Mouse (Mus musculus) heart, adult 2 months (tissue): ENCODE results near the gene Rnf216. TPM values are rescaled to one million over a fixed set of nuclear protein-coding genes. Genes with fewer than 3 reads are reported as not detected.

Experiments
- DNase-seq, 2 experiments: peaks; one replicate each; pipeline ENCODE4 v3.0.0; 2021
- H3K27ac ChIP-seq: fragments of 200-600 bp; 2 replicates; pipeline ENCODE4 v1.8.1; 2022
- H3K27me3 ChIP-seq: fragments of 200-500 bp; 2 replicates; pipeline ENCODE4 v1.6.1; 2012; ENCODE audit warnings: mild to moderate bottlenecking, low read length, inconsistent platforms, mixed read lengths; ENCODE audit not compliant: control insufficient read depth, insufficient read depth
- H3K36me3 ChIP-seq: fragments of 200-500 bp; 2 replicates; pipeline ENCODE4 v1.6.1; 2012; ENCODE audit warnings: low read length, inconsistent platforms; ENCODE audit not compliant: control insufficient read depth, insufficient read depth
- H3K4me1 ChIP-seq: fragments of 200-500 bp; 2 replicates; pipeline ENCODE4 v1.6.1; 2011; ENCODE audit warnings: low read length; ENCODE audit not compliant: control insufficient read depth, insufficient read depth
- H3K4me3 ChIP-seq: fragments of 200-600 bp; 2 replicates; pipeline ENCODE4 v1.8.1; 2022
- H3K79me2 ChIP-seq: fragments of 200-500 bp; replicated peaks from 2 replicates; pipeline ENCODE4 v1.6.1; 2012; ENCODE audit warnings: mild to moderate bottlenecking, inconsistent platforms, low read length, moderate library complexity, mixed read lengths; ENCODE audit not compliant: control insufficient read depth, insufficient read depth
- H3K9ac ChIP-seq: fragments of 200-500 bp; 2 replicates; pipeline ENCODE4 v1.6.1; 2012; ENCODE audit warnings: low read depth, mild to moderate bottlenecking, control low read depth, inconsistent platforms, low read length, mixed read lengths
- CTCF ChIP-seq: fragments of 200-600 bp; IDR thresholded peaks from 2 replicates; pipeline ENCODE4 v1.8.1; 2022; ENCODE audit warnings: antibody characterized with exemption, mild to moderate bottlenecking, moderate library complexity
- EP300 ChIP-seq: fragments of 200-500 bp; IDR thresholded peaks from 2 replicates; pipeline ENCODE4 v1.6.1; 2011; ENCODE audit warnings: low read depth, low read length, control low read depth; ENCODE audit not compliant: insufficient read depth
- POLR2A ChIP-seq: fragments of 200-500 bp; IDR thresholded peaks from 2 replicates; pipeline ENCODE4 v1.6.1; 2011; ENCODE audit warnings: mild to moderate bottlenecking, low read depth, low read length, control low read depth; ENCODE audit not compliant: insufficient read depth
- WGBS: fragments of 180-500 bp; shearing (Covaris S2); methylation state at CpG from one replicate; pipeline ENCODE4 v1.1.7; 2018; 5-methylcytosine and 5-hydroxymethylcytosine counted together
- intact Hi-C: fragments of 180-260 bp; cut with DNase I; formaldehyde crosslinking; loops from one replicate; pipeline ENCODE4 v1.15.1; 2025
- polyA plus RNA-seq: library from polyadenylated mRNA; depleted of rRNA; stranded (reverse); fragments of >200 nt; gene quantifications from 2 replicates; pipeline ENCODE4 v1.2.3, GENCODE M21; 2012
- total RNA-seq, 2 experiments: library from RNA; stranded (reverse); gene quantifications; 2 replicates each; pipeline ENCODE4 v1.2.3; 2021

The Rnf216 gene
- total and polyA plus RNA-seq, 3 experiments: 16.5 to 23.8 (median 23.3) TPM

- no peaks in the 10 kb centered on the region for H3K4me1 ChIP-seq
- H3K27me3 ChIP-seq: 0 out of 2 replicates have a peak, but pooled peaks cover 2% of the 10 kb centered on the region
- H3K4me3 ChIP-seq: no peak overlapping the region
- intact Hi-C loops: no loop called here
- no peaks in the 10 kb centered on the region for H3K79me2 ChIP-seq
- H3K27ac ChIP-seq: no peak overlapping the region
- TF ChIP-seq EP300 (no peak), CTCF (no peak), POLR2A (no peak)
- H3K9ac ChIP-seq: no peak overlapping the region
- DNase-seq: no peak
- H3K36me3 ChIP-seq: no peaks in the 10 kb centered on the region
- WGBS: 67% methylated on average over 8 of the region's 8 CpGs
Measured at GRCm38 (mm10) chr5:143122125-143122524, 9.3 kb upstream of the Rnf216 start.

DNA sequence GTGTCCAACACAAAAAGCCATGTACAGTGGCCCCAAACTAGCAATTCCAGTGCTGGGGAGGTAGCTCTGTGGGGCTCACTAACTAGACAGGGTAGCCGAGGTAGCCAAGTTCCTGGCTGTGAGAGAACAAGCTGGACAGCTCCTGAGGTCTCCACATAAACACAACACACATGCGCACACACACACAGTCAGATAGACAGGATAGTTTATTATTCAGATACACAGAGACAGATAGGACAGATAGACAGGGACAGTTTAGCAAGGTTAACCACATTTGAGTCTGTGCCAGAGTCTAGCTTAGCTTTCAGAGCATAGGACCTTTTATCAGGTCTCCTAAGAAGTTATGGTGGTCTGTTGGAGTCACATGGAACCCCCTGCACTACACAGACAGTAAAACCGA, 6.0 kb downstream of the Rnf216 start:
- intact Hi-C loops: no loop called here
- DNase-seq: no peak
- H3K9ac ChIP-seq: no peak overlapping the region
- H3K4me3 ChIP-seq: no peak overlapping the region
- peaks cover 7% of the 10 kb centered on the region for H3K4me1 ChIP-seq
- no peaks in the 10 kb centered on the region for H3K27me3 ChIP-seq
- TF ChIP-seq POLR2A (no peak), EP300 (no peak), CTCF (no peak)
- peaks cover 5% of the 10 kb centered on the region for H3K36me3 ChIP-seq
- H3K79me2 ChIP-seq: peaks cover 18% of the 10 kb centered on the region
- H3K27ac ChIP-seq: no peak overlapping the region
- 86% methylated on average over 3 of the region's 3 CpGs for WGBS

DNA sequence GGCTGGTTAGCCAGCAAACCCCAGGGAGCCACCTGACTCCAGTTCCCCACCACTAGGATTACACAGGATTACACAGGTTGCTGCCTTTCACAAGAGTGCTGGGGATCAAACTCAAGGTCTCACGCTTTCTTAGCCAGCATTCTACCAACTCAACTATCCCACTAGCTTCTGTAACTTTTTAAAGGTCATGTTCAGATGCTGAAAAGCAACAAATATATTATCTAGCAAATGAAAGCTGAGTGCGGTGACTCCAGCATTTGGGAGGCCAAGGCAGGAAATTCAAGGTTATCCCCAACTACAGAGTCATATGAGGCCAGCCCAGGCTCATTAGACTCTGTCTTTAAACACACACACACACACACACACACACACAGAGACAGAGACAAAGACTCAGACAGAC, 9.6 kb downstream of the Rnf216 start:
- 81% methylated on average over 2 of the region's 2 CpGs for WGBS
- Histone ChIP-seq H3K27me3 (no peaks in the 10 kb centered on the region), H3K4me1 (peaks cover 12% of the 10 kb centered on the region), H3K36me3 (peaks cover 2% of the 10 kb centered on the region; the same call in 1 of the 2 replicates), H3K27ac (no peak overlapping the region), H3K4me3 (no peak overlapping the region), H3K79me2 (peaks cover 13% of the 10 kb centered on the region), H3K9ac (no peak overlapping the region)
- no peak for DNase-seq
- TF ChIP-seq POLR2A (no peak), EP300 (no peak), CTCF (no peak)
- intact Hi-C loops: no loop called here

GRCm38 (mm10) chr5:143101626-143102025, 11.2 kb downstream of the Rnf216 start:
- Histone ChIP-seq H3K36me3 (peaks cover 2% of the 10 kb centered on the region; the same call in 1 of the 2 replicates), H3K27ac (no peak overlapping the region), H3K79me2 (peaks cover 7% of the 10 kb centered on the region), H3K4me1 (peaks cover 9% of the 10 kb centered on the region), H3K4me3 (no peak overlapping the region), H3K27me3 (no peaks in the 10 kb centered on the region), H3K9ac (no peak overlapping the region)
- no peak for DNase-seq
- intact Hi-C loops: no loop called here
- TF ChIP-seq EP300: no peak
- no peak for TF ChIP-seq POLR2A
- TF ChIP-seq CTCF: no peak
- 47% methylated on average over 1 of the region's 1 CpGs for WGBS

DNA sequence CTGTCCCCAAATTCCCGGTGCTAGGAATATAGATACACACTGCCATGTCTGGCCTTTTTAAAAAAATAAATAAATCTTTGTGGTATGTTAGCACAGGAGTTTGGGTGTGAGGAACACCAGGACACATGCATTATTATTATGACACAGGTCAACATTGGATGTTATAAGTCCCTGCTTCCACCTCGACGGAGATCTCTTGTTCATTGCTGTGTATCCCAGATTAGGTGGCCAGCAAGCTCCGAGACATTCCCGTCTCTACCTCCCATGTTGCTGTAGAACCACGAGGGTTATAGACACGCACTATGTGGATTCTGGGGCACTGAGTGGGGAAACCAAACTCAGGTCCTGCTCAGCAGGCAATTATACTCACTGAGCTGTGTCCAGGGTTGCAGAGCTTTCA, 17.5 kb downstream of the Rnf216 start:
- Histone ChIP-seq H3K9ac (no peak overlapping the region), H3K27me3 (no peaks in the 10 kb centered on the region), H3K36me3 (peaks cover 4% of the 10 kb centered on the region), H3K27ac (no peak overlapping the region), H3K4me1 (no peaks in the 10 kb centered on the region; the same call in 1 of the 2 replicates), H3K4me3 (no peak overlapping the region), H3K79me2 (peaks cover 2% of the 10 kb centered on the region; the same call in 1 of the 2 replicates)
- TF ChIP-seq CTCF (no peak), EP300 (no peak), POLR2A (no peak)
- 90% methylated on average over 7 of the region's 7 CpGs for WGBS
- DNase-seq: no peak
- intact Hi-C loops: no loop called here

DNA sequence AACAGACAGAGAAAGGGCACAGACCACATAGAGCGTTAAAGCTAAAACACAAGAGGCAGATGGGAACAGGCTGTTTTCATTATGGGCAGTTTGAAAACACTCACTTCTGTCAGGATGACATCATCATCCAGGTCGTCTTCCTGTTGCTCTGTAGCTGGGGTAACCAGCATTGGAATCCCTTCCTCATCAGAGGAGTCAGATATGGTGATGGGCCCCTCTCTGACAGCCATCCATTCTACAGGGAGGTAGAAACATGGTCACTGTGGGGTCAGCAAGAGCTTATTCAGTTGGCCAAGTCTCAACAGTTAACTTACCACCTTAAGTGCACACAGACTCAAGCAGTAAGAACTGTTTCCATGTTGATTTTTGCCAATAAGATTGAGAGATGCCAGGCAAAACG, 19.9 kb downstream of the Rnf216 start:
- no peak for TF ChIP-seq CTCF
- TF ChIP-seq POLR2A: no peak
- no peak for TF ChIP-seq EP300
- no peaks in the 10 kb centered on the region for H3K27me3 ChIP-seq
- 39% methylated on average over 3 of the region's 3 CpGs for WGBS

DNA sequence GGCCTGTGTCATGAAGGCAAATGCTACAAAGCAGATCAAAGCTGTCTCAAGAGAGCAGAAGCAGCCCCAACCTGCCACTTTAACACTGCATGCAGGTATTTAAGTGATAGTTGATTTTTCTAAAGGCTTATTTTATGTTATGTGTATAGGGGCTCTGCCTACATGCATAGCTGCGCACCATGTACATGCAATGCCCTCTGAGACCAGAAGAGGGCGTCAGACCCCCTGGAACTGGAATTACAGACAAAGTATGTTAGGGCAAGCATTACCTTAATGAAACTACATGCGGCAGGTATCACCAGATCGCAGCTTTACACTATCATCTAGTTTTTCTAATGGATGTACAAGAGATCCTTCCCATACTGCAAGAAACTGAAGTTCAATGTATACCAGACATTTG, 27.9 kb downstream of the Rnf216 start:
- H3K9ac ChIP-seq: no peak overlapping the region
- H3K4me3 ChIP-seq: no peak overlapping the region
- no peaks in the 10 kb centered on the region for H3K4me1 ChIP-seq
- H3K79me2 ChIP-seq: no peaks in the 10 kb centered on the region; the same call in 1 of the 2 replicates
- no peaks in the 10 kb centered on the region for H3K27me3 ChIP-seq
- no peaks in the 10 kb centered on the region; the same call in none of the 2 replicates for H3K36me3 ChIP-seq
- H3K27ac ChIP-seq: no peak overlapping the region
- intact Hi-C loops: loop anchor here (10.0 kb wide), 1 partner anchor 210 kb away; the partner anchor contains the start of gene Zfp853
- WGBS: 74% methylated on average over 4 of the region's 4 CpGs
- DNase-seq: peak in 1 of 2 experiments; percentile 33
- TF ChIP-seq POLR2A (no peak), CTCF (peak; percentile 78), EP300 (no peak)

More for the DNA sequence above, 19.9 kb downstream of the Rnf216 start:
- no peak overlapping the region for H3K4me3 ChIP-seq
- no peak overlapping the region for H3K27ac ChIP-seq
- intact Hi-C loops: no loop called here
- no peak overlapping the region for H3K9ac ChIP-seq
- H3K4me1 ChIP-seq: no peaks in the 10 kb centered on the region
- peaks cover 2% of the 10 kb centered on the region for H3K36me3 ChIP-seq
- DNase-seq: no peak
- peaks cover 2% of the 10 kb centered on the region; the same call in 1 of the 2 replicates for H3K79me2 ChIP-seq
